Mouse (Mus musculus) stomach, postnatal 0 days (tissue): ENCODE data around the gene Atp6v1fnb. TPM values are rescaled to one million over a fixed set of nuclear protein-coding genes. Genes with fewer than 3 reads are reported as not detected.

Source experiments
- ATAC-seq: fragments of 200-750 bp; cut with Nextera tagmentation; 2 replicates; pipeline ENCODE4 v1.8.0; 2017; ENCODE audit not compliant: low FRiP score, low TSS enrichment
- DNase-seq: peaks from one replicate; pipeline ENCODE4 v3.0.0-alpha.2; 2016; ENCODE audit warnings: low spot score
- H3K27ac ChIP-seq: fragments of 300-500 bp; sonication (generic); replicated peaks from 2 replicates; pipeline ENCODE4 v1.5.1; 2014; ENCODE audit warnings: mild to moderate bottlenecking, control low read depth
- H3K27me3 ChIP-seq: fragments of 300-500 bp; sonication (generic); 2 replicates; pipeline ENCODE4 v1.6.1; 2014; ENCODE audit warnings: low read length; ENCODE audit not compliant: control insufficient read depth, insufficient read depth
- H3K36me3 ChIP-seq: fragments of 300-500 bp; sonication (generic); 2 replicates; pipeline ENCODE4 v1.6.1; 2014; ENCODE audit warnings: low read length, mixed read lengths; ENCODE audit not compliant: control insufficient read depth, insufficient read depth
- H3K4me1 ChIP-seq: fragments of 300-500 bp; sonication (generic); replicated peaks from 2 replicates; pipeline ENCODE4 v1.6.1; 2014; ENCODE audit warnings: antibody characterized with exemption; ENCODE audit not compliant: control insufficient read depth, insufficient read depth
- H3K4me2 ChIP-seq: fragments of 300-500 bp; sonication (generic); replicated peaks from 2 replicates; pipeline ENCODE4 v1.6.1; 2014; ENCODE audit warnings: low read depth, mild to moderate bottlenecking, control low read depth, moderate library complexity
- H3K4me3 ChIP-seq: fragments of 300-500 bp; sonication (generic); 2 replicates; pipeline ENCODE4 v1.5.1; 2014; ENCODE audit warnings: low read depth, low read length, control low read depth
- H3K9ac ChIP-seq: fragments of 300-500 bp; sonication (generic); 2 replicates; pipeline ENCODE4 v1.6.1; 2014; ENCODE audit warnings: mild to moderate bottlenecking, low read length, control low read depth, mixed read lengths
- H3K9me3 ChIP-seq: fragments of 300-500 bp; sonication (generic); 2 replicates; pipeline ENCODE4 v1.6.1; 2016; ENCODE audit warnings: low read length; ENCODE audit not compliant: control insufficient read depth
- CTCF ChIP-seq: IDR thresholded peaks from 2 replicates; pipeline ENCODE4 v1.5.1; 2016; ENCODE audit warnings: antibody characterized with exemption, low read depth, mild to moderate bottlenecking, moderate library complexity
- EP300 ChIP-seq: optimal IDR thresholded peaks from 2 replicates; pipeline ENCODE3; 2016; ENCODE audit warnings: antibody characterized with exemption
- WGBS: fragments of 180-500 bp; shearing (Covaris S2); extraction: QIAGEN DNeasy Blood & Tissue Kit; methylation state at CpG from one replicate; pipeline ENCODE4 v1.1.7; 2014; 5-methylcytosine and 5-hydroxymethylcytosine counted together
- polyA plus RNA-seq: library from polyadenylated mRNA; unstranded; fragments of >200 nt; fragmentation: Nextera tagmentation; extraction: Ambion mirVana; gene quantifications from 2 replicates; pipeline ENCODE4 v1.2.1, GENCODE M21; 2015

The Atp6v1fnb gene
- polyA plus RNA-seq, 1 experiment from 2014 or later, result not detected

GRCm38 (mm10) chr6:29496270-29496669 lies 25.0 kb downstream of the Atp6v1fnb start:
- WGBS, result 38% methylated on average over 22 of the region's 25 CpGs
- TF ChIP-seq EP300 (no peak), CTCF (no peak)

GRCm38 (mm10) chr6:29497791-29498190 lies 26.6 kb downstream of the Atp6v1fnb start:
- Histone ChIP-seq H3K4me3 (no peak overlapping the region), H3K4me2 (no peak overlapping the region), H3K4me1 (no peaks in the 10 kb centered on the region), H3K9me3 (no peaks in the 10 kb centered on the region), H3K36me3 (no peaks in the 10 kb centered on the region; the same call in 1 of the 2 replicates), H3K27ac (no peak overlapping the region), H3K9ac (no peak overlapping the region), H3K27me3 (no peaks in the 10 kb centered on the region)
- no peak for ATAC-seq
- TF ChIP-seq EP300 (no peak), CTCF (no peak)
- no peak for DNase-seq
- 32% methylated on average over 2 of the region's 2 CpGs for whole genome bisulfite sequencing

More at GRCm38 (mm10) chr6:29496270-29496669, 25.0 kb downstream of the Atp6v1fnb start:
- Histone ChIP-seq H3K36me3 (no peaks in the 10 kb centered on the region; the same call in 1 of the 2 replicates), H3K4me3 (no peak overlapping the region), H3K27ac (no peak overlapping the region), H3K27me3 (no peaks in the 10 kb centered on the region), H3K9ac (no peak overlapping the region), H3K4me2 (no peak overlapping the region), H3K4me1 (no peaks in the 10 kb centered on the region), H3K9me3 (no peaks in the 10 kb centered on the region)
- no peak for ATAC-seq
- no peak for DNase-seq

- ATAC-seq (no peak), DNase-seq (no peak)
- no peaks in the 10 kb centered on the region for H3K4me1 ChIP-seq
- H3K4me3 ChIP-seq, result no peak overlapping the region
- no peaks in the 10 kb centered on the region for H3K27me3 ChIP-seq
- no peak overlapping the region for H3K4me2 ChIP-seq
- no peaks in the 10 kb centered on the region for H3K9me3 ChIP-seq
- H3K9ac ChIP-seq, result no peak overlapping the region
- 88% methylated on average over 7 of the region's 7 CpGs for WGBS
- H3K27ac ChIP-seq, result no peak overlapping the region
- no peak for TF ChIP-seq EP300
- no peak for TF ChIP-seq CTCF
- H3K36me3 ChIP-seq, result no peaks in the 10 kb centered on the region; the same call in 1 of the 2 replicates
Observed at GRCm38 (mm10) chr6:29500177-29500576, 28.9 kb downstream of the Atp6v1fnb start.

- DNase-seq (no peak), ATAC-seq (no peak)
- no peaks in the 10 kb centered on the region for H3K27me3 ChIP-seq
- no peak overlapping the region for H3K4me3 ChIP-seq
- H3K9me3 ChIP-seq, result no peaks in the 10 kb centered on the region
- no peaks in the 10 kb centered on the region for H3K4me1 ChIP-seq
- H3K36me3 ChIP-seq, result no peaks in the 10 kb centered on the region; the same call in 1 of the 2 replicates
- no peak overlapping the region for H3K4me2 ChIP-seq
- TF ChIP-seq EP300 (no peak), CTCF (no peak)
- no peak overlapping the region for H3K9ac ChIP-seq
- H3K27ac ChIP-seq, result no peak overlapping the region
- 88% methylated on average over 6 of the region's 6 CpGs for WGBS
Observed at GRCm38 (mm10) chr6:29500810-29501209, 29.6 kb downstream of the Atp6v1fnb start.

GRCm38 (mm10) chr6:29501599-29501998 lies 30.4 kb downstream of the Atp6v1fnb start:
- no peaks in the 10 kb centered on the region for H3K27me3 ChIP-seq
- DNase-seq, result no peak

GRCm38 (mm10) chr6:29505493-29505892 lies 34.3 kb downstream of the Atp6v1fnb start:
- no peaks in the 10 kb centered on the region for H3K9me3 ChIP-seq
- no peaks in the 10 kb centered on the region for H3K4me1 ChIP-seq
- no peak overlapping the region for H3K9ac ChIP-seq
- no peak overlapping the region for H3K27ac ChIP-seq
- no peak for ATAC-seq
- WGBS, result 84% methylated on average over 5 of the region's 5 CpGs
- no peak for TF ChIP-seq EP300
- 0 out of 2 replicates have a peak, but pooled peaks have one; percentile 30 for TF ChIP-seq CTCF
- no peak overlapping the region for H3K4me3 ChIP-seq
- H3K27me3 ChIP-seq, result no peaks in the 10 kb centered on the region
- H3K4me2 ChIP-seq, result no peak overlapping the region
- H3K36me3 ChIP-seq, result no peaks in the 10 kb centered on the region
- no peak for DNase-seq

More at GRCm38 (mm10) chr6:29501599-29501998, 30.4 kb downstream of the Atp6v1fnb start:
- no peak overlapping the region for H3K4me2 ChIP-seq
- no peak for ATAC-seq
- H3K36me3 ChIP-seq, result no peaks in the 10 kb centered on the region
- no peak overlapping the region for H3K9ac ChIP-seq
- no peaks in the 10 kb centered on the region for H3K4me1 ChIP-seq
- TF ChIP-seq EP300, result no peak
- TF ChIP-seq CTCF, result peak; percentile 67
- H3K4me3 ChIP-seq, result no peak overlapping the region
- 94% methylated on average over 1 of the region's 1 CpGs for WGBS
- no peak overlapping the region for H3K27ac ChIP-seq
- no peaks in the 10 kb centered on the region for H3K9me3 ChIP-seq
